Mouse (Mus musculus): ENCODE data around the gene Hist1h2bn. TPM values are rescaled to one million over a fixed set of nuclear protein-coding genes. Genes with fewer than 3 reads are reported as not detected.
A peak's percentile ranks its signal among the peaks of the same experiment; 100 is the strongest.
"Not testable (repeated sequence)": the region's sequence is repeated elsewhere in the genome, so short reads cannot be mapped to it uniquely, and the experiment has no call there.

Hist1h2bn gene
- polyA plus RNA-seq, 1 experiment: 9.6 TPM

DNA sequence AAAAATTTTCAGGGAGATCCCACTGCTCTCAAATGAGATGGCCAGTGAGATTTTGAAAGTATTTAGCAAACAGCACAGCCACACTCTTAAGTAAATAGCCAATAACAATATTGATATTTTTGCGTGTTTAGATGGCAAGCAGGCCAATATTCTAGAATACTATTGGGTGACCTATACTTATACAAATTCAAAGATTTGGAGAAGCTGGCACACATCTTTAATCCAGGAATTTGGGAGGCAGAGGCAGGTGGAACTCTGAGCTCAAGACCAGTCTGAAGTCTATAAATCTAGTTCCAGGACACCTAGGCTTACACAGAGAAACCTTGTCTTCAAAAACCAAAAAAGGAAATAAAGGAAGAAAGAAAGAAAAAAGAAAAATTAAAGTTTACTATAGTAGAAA lies 27.7 kb downstream of the Hist1h2bn start:
- H3K27ac ChIP-seq (ENCODE audit: insufficient read depth, low read length): no peak overlapping the region
- H3K4me3 ChIP-seq (ENCODE audit: insufficient read depth, low read length): no peak overlapping the region
- TF ChIP-seq CTCF (IDR thresholded peaks at IDR 0.05; ENCODE audit: borderline replicate concordance, insufficient read depth, low read length): no peak
- H3K4me1 ChIP-seq (ENCODE audit: control insufficient read depth, insufficient read depth, low read length): no peaks in the 10 kb centered on the region

DNA sequence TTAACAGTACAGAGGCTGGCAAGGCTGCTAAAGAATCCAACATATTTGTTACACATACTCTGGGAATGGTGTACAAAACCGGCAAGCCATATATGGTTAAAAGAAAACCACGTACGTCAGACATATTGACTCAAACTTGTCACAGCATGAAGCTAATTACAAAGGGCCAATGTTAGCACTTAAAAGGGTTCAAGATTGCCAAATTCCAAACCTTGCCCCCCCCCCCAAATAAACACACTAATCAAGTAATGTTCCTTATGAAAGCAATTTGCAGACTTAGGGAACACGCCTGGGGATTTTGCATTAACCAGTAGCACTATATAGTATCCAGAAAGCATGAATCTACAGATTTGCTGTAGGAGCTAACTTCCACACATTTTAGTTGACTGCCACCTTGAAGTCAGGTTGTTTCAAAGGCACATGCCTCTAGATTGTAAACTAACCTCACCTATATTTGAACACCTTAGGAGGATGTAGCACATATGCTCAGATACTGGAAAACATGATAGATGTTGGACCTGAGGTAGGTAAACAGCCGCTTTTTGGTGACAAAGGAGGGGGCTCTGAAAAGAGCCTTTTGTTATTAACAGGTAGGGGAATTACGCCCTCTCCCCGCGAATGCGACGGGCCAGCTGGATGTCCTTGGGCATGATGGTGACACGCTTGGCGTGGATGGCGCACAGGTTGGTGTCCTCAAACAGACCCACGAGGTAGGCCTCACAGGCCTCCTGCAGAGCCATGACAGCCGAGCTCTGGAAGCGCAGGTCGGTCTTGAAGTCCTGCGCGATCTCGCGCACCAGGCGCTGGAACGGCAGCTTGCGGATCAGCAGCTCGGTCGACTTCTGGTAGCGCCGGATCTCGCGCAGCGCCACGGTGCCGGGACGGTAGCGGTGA lies 28.7 kb downstream of the Hist1h2bn start:
- peak; percentile 87 for TF ChIP-seq POLR2A (IDR thresholded peaks at IDR 0.05; ENCODE audit: low read depth, low read length)
- Histone ChIP-seq H3K27ac (ENCODE audit: insufficient read depth, low read length) (peak overlapping the region; percentile 96), H3K4me3 (ENCODE audit: insufficient read depth, low read length) (peak overlapping the region; percentile 46)
- not testable (repeated sequence) for H3K4me1 ChIP-seq (ENCODE audit: control insufficient read depth, insufficient read depth, low read length)

DNA sequence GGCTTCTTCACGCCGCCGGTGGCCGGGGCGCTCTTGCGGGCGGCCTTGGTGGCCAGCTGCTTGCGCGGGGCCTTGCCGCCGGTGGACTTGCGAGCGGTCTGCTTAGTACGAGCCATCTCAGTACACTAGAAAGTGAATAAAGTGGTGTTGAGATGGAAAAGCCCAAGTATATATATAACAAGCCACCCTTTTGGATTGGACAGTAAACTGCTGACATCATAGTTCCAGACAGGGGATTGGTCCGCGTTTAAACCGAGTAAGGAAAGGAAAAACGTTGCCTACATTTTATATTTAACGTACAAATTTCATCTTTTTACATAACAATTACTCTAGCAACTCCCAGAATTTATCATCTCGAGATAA lies 29.3 kb downstream of the Hist1h2bn start, which contains the start of gene Hist1h3i:
TSS of gene Hist1h3i (minus strand) at position 116 of the 363 bp plus-strand sequence.
- no peaks in the 10 kb centered on the region for H3K4me1 ChIP-seq (ENCODE audit: control insufficient read depth, insufficient read depth, low read length)
- TF ChIP-seq CTCF (IDR thresholded peaks at IDR 0.05; ENCODE audit: borderline replicate concordance, insufficient read depth, low read length) (no peak), POLR2A (IDR thresholded peaks at IDR 0.05; ENCODE audit: low read depth, low read length) (no peak; the same call in none of the 2 replicates)
- H3K27ac ChIP-seq (ENCODE audit: insufficient read depth, low read length): peak within 1 kb of the TSS; percentile 96
- H3K4me3 ChIP-seq (ENCODE audit: insufficient read depth, low read length): peak within 1 kb of the TSS; percentile 46

DNA sequence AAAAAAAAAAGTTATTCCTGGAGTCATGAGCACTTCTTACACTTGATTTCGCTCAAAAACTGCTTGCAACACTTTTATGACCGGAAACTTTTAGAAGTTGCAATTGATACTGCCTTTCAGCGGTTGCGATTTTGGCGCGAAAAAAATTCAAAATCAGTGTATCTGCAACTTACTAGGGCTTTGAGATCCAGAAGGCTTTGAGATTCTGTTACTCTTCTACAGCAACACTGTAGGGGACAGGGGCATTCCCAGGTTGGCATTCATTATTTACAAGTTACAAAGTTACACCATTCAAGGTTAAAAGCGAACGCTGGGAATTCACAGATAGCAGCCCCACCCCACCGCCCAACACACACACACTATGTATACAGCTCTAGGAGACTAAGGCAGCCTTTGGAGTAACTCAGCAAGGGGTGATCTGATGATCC lies 29.8 kb downstream of the Hist1h2bn start:
- TF ChIP-seq POLR2A (IDR thresholded peaks at IDR 0.05; ENCODE audit: low read depth, low read length): no peak
- no peak for TF ChIP-seq CTCF (IDR thresholded peaks at IDR 0.05; ENCODE audit: borderline replicate concordance, insufficient read depth, low read length)
- Histone ChIP-seq H3K27ac (ENCODE audit: insufficient read depth, low read length) (peak overlapping the region; percentile 91), H3K4me3 (ENCODE audit: insufficient read depth, low read length) (no peak overlapping the region), H3K4me1 (ENCODE audit: control insufficient read depth, insufficient read depth, low read length) (no peaks in the 10 kb centered on the region)

DNA sequence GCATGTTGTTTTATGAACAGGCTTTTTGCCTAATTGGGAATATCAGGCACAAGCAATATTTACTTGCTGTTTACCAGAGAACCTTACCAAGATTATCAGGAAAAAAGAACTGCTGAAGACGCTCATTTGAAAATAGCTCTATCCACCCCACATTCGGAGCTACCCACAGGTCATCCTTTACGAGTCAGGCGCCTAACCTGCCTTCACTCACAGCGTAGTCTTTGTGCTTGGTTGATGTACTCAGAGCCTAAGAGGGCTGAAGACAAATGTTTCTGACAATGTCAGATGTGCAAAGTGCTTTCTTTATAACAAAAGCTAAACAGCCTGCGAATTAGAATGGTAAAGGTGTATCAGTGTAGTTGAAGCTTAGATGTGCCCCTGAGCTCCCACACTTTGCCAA lies 30.4 kb downstream of the Hist1h2bn start:
- TF ChIP-seq POLR2A (IDR thresholded peaks at IDR 0.05; ENCODE audit: low read depth, low read length) (no peak), CTCF (IDR thresholded peaks at IDR 0.05; ENCODE audit: borderline replicate concordance, insufficient read depth, low read length) (no peak)
- no peak overlapping the region for H3K4me3 ChIP-seq (ENCODE audit: insufficient read depth, low read length)
- no peaks in the 10 kb centered on the region for H3K4me1 ChIP-seq (ENCODE audit: control insufficient read depth, insufficient read depth, low read length)
- H3K27ac ChIP-seq (ENCODE audit: insufficient read depth, low read length): peak overlapping the region; percentile 91

DNA sequence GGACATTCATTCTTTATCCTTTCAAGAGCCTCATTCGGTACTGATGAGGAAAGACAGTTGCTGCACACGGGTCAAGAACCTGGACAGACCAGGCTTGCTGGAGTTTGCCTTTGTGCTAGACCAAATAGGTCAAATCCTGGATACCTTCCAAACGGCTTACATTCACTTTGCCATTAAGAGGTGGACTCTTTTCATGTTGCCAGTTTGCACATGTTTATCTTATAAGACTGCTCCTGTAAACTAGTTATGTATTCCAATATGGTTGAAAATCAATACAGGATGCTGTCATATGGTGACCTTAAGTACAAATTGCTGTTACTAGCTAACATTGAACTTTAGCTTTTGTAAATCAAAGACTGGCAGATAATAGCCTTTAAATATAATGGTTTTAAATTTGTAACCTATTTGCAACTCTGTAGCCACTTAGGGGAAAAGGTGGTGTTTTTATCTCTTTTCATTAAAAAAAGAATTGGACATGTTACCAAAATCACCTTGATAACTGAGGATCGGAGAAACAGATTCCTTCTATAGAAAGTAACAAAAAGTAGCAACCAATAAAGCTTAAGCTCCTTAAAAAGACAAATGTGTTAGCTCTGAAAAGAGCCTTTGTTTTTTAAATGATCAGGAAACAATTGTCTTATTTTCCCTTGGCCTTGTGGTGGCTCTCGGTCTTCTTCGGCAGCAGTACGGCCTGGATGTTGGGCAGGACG lies 32.4 kb downstream of the Hist1h2bn start:
- no peak for TF ChIP-seq CTCF (IDR thresholded peaks at IDR 0.05; ENCODE audit: borderline replicate concordance, insufficient read depth, low read length)
- peak; percentile 79 for TF ChIP-seq POLR2A (IDR thresholded peaks at IDR 0.05; ENCODE audit: low read depth, low read length)
- Histone ChIP-seq H3K27ac (ENCODE audit: insufficient read depth, low read length) (peak overlapping the region; percentile 66), H3K4me1 (ENCODE audit: control insufficient read depth, insufficient read depth, low read length) (no peaks in the 10 kb centered on the region), H3K4me3 (ENCODE audit: insufficient read depth, low read length) (peak overlapping the region; percentile 7; the same call in 1 of the 2 replicates)

DNA sequence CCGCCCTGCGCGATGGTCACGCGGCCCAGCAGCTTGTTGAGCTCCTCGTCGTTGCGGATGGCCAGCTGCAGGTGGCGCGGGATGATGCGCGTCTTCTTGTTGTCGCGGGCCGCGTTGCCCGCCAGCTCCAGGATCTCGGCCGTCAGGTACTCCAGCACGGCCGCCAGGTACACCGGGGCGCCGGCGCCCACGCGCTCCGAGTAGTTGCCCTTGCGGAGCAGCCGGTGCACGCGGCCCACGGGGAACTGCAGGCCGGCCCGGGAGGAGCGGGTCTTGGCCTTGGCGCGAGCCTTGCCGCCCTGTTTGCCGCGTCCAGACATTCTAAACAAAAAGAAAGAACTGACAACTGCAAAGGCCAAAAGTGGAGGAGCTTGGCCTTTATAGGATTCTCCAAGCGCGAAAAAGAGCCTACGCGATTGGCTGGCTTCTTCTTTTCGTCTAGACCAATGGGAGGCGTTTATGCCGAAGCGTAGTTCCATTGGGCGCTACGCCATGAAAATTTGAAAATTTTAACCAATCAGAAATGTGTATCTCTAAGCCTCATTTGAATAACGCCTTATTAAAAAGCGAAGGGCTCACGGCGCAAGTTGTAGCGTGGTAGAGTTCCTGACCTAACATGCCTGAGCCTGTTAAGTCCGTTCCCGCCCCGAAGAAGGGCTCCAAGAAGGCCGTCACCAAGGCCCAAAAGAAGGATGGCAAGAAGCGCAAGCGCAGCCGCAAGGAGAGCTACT lies 33.1 kb downstream of the Hist1h2bn start, which contains the start of the genes Hist1h2an and Hist1h2bp:
TSS of gene Hist1h2an (minus strand) at position 320 of the 731 bp plus-strand sequence.
TSS of gene Hist1h2bp (plus strand) at position 563 of the 731 bp plus-strand sequence.
- peak within 1 kb of the TSS; percentile 85 for H3K27ac ChIP-seq (ENCODE audit: insufficient read depth, low read length)
- peak within 1 kb of the TSS; percentile 19; the same call in 1 of the 2 replicates for H3K4me3 ChIP-seq (ENCODE audit: insufficient read depth, low read length)
- TF ChIP-seq POLR2A (IDR thresholded peaks at IDR 0.05; ENCODE audit: low read depth, low read length): peak; percentile 72
- not testable (repeated sequence) for H3K4me1 ChIP-seq (ENCODE audit: control insufficient read depth, insufficient read depth, low read length)

DNA sequence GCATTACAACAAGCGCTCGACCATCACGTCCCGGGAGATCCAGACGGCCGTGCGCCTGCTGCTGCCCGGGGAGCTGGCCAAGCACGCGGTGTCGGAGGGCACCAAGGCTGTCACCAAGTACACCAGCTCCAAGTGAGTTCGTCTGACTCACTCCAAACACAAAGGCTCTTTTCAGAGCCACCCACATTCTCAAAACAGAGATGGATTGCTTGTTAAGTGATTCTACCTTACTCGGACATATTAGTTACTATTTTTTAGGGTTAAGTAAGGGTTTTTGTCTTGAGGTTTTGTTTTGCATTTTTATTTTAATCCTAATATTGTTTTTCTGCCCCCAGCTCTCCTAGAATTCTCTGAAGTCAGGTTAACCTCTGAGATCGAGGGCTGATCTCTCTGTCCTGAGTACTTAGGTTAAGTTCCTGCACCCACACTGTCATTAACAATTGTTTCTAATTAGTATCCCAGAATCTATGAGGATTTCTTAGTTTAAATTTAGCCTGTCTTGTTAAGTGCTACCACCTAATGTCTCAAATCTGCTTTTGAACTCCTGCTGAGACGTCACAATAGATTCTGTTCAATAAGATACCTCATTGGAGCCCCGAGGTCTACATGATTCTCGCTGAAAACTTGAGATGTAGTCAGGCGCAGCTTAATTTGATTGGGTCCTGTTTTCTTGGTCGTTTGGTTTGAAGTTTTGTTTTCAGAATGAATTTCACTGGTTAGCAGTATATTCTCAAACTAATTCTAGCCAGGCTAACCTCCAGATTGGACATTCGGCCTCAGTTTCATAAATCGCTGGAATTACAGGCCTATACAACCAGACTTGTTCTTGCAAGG lies 34.1 kb downstream of the Hist1h2bn start:
- H3K4me3 ChIP-seq (ENCODE audit: insufficient read depth, low read length): peak overlapping the region; percentile 19; the same call in 1 of the 2 replicates

DNA sequence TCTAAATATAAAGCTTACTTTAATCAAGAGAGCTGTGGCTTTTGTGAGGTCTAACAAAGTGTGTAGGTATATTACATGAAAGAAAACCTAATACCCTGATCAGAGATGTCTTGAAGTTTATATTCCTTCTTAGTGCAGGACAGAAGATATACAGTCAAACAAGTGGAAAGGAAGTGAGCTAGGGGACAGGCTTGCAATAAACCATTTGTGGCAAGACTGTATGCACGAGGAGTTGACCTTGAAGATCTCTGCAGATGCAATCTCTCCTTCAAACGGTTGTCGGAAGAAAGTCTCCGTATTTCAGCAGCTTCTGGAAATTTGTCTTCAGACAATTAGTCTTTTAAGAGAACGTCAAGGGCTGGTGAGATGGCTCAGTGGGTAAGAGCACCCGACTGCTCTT lies 36.0 kb downstream of the Hist1h2bn start:
- H3K27ac ChIP-seq (ENCODE audit: insufficient read depth, low read length): no peak overlapping the region
- TF ChIP-seq CTCF (IDR thresholded peaks at IDR 0.05; ENCODE audit: borderline replicate concordance, insufficient read depth, low read length) (no peak), POLR2A (IDR thresholded peaks at IDR 0.05; ENCODE audit: low read depth, low read length) (no peak)
- H3K4me3 ChIP-seq (ENCODE audit: insufficient read depth, low read length): no peak overlapping the region
- H3K4me1 ChIP-seq (ENCODE audit: control insufficient read depth, insufficient read depth, low read length): no peaks in the 10 kb centered on the region

More for the DNA sequence above, 34.1 kb downstream of the Hist1h2bn start:
- Histone ChIP-seq H3K4me1 (ENCODE audit: control insufficient read depth, insufficient read depth, low read length) (no peaks in the 10 kb centered on the region), H3K27ac (ENCODE audit: insufficient read depth, low read length) (peak overlapping the region; percentile 85)
- TF ChIP-seq POLR2A (IDR thresholded peaks at IDR 0.05; ENCODE audit: low read depth, low read length): no peak; the same call in 1 of the 2 replicates
- TF ChIP-seq CTCF (IDR thresholded peaks at IDR 0.05; ENCODE audit: borderline replicate concordance, insufficient read depth, low read length): no peak

Measured in embryonic fibroblast, embryonic 13.5 days (primary cell).